Mouse (Mus musculus) ES-Bruce4 (cell line): ENCODE data around the gene Ntn4.

Source experiments
- CTCF ChIP-seq: IDR thresholded peaks from one replicate; pipeline ENCODE4 v1.8.1; 2011; ENCODE audit warnings: low read depth, low read length
- EP300 ChIP-seq: IDR thresholded peaks from 2 replicates; pipeline ENCODE4 v1.6.1; 2011; ENCODE audit warnings: low read depth, low read length; ENCODE audit not compliant: insufficient read depth
- POLR2A ChIP-seq: IDR thresholded peaks from one replicate; pipeline ENCODE4 v1.8.1; 2011; ENCODE audit warnings: low read length; ENCODE audit not compliant: insufficient read depth

DNA sequence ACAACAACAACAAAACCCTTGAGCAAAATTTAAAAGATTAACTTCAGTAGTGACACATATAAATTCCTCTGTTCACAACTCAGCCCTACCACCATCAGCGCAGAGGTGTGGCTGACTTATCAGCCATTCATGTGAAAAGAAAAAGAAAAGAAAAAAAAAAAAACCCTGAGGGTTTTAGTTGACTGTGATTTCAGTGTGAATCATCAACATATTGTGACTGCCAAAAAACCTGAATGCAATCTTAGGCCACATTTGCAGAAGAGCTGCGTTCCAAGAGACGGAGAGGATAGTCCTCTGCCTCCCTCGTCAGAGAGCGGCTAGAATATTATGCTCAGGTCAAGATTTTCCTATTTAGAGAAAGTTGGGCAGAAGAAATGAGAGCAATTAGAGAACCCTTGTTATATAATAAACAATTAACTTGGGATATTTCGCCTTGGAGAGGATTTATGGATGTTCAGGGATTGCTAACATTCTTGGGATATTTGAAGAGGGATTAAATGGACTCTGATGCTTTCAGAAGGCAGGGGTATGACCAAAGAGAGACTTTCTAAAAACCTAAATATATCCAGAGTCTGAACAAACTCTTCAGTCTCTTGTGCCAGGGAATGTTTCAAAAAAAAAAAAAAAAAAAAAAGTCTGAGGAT is 21.0 kb downstream of the Ntn4 start:
- TF ChIP-seq EP300 (no peak), POLR2A (no peak), CTCF (no peak)
